Mouse (Mus musculus) hematopoietic multipotent progenitor cell, adult 10-12 weeks (in vitro differentiated cells): ENCODE results near the gene Klhl21. TPM values are rescaled to one million over a fixed set of nuclear protein-coding genes. Genes with fewer than 3 reads are reported as not detected.

Experiments
- polyA plus RNA-seq: library from polyadenylated mRNA; stranded (reverse); fragments of >175 nt; gene quantifications from 2 replicates; pipeline ENCODE4 v1.2.3, GENCODE M21; 2012; ENCODE audit warnings: low replicate concordance

The Klhl21 gene
- polyA plus RNA-seq, result 14.9 and 23.9 TPM in 2 replicates

GRCm38 (mm10) chr4:152008622-152009075, at the start of gene Klhl21:
Gene Klhl21, plus strand, starts transcription at chr4:152008803.

GRCm38 (mm10) chr4:151988342-151989109, 20.1 kb upstream of the Klhl21 start, which contains the start of gene Thap3:
Gene Thap3, minus strand, starts transcription at chr4:151988997.

GRCm38 (mm10) chr4:151996173-151996950, 12.2 kb upstream of the Klhl21 start, which contains the start of gene Phf13:
Gene Phf13, minus strand, starts transcription at chr4:151996258.

GRCm38 (mm10) chr4:152027524-152027923, 18.9 kb downstream of the Klhl21 start, which contains the start of gene Zbtb48:
Gene Zbtb48, minus strand, starts transcription at chr4:152027671.

GRCm38 (mm10) chr4:152038225-152038984, 29.8 kb downstream of the Klhl21 start, which contains the start of gene Tas1r1:
Gene Tas1r1, minus strand, starts transcription at chr4:152038568.

GRCm38 (mm10) chr4:152038985-152039830, 30.6 kb downstream of the Klhl21 start, which contains the start of gene Nol9:
Gene Nol9, plus strand, starts transcription at chr4:152039321.

Other genes starting within 250 kb of the Klhl21 start
- gene Camta1, start 146.9 kb upstream of the Klhl21 start, polyA plus RNA-seq, result 6.6 and 8.2 TPM in 2 replicates
- 7.2 and 26.3 TPM in 2 replicates for gene Dnajc11, start 75.1 kb upstream of the Klhl21 start, polyA plus RNA-seq
- gene Thap3, start 19.8 kb upstream of the Klhl21 start, polyA plus RNA-seq, result 57.0 and 142 TPM in 2 replicates
- gene Phf13, start 12.5 kb upstream of the Klhl21 start, polyA plus RNA-seq, result 6.7 and 13.9 TPM in 2 replicates
- gene Zbtb48, start 18.9 kb downstream of the Klhl21 start, polyA plus RNA-seq, result 12.0 and 12.3 TPM in 2 replicates
- gene Tas1r1, start 29.8 kb downstream of the Klhl21 start, polyA plus RNA-seq, result 0.04 and 0.08 TPM in 2 replicates
- gene Nol9, start 30.5 kb downstream of the Klhl21 start, polyA plus RNA-seq, result 22.0 and 70.0 TPM in 2 replicates
- gene Plekhg5, start 63.7 kb downstream of the Klhl21 start, polyA plus RNA-seq, result 15.3 and 24.9 TPM in 2 replicates
- gene Tnfrsf25, start 107.1 kb downstream of the Klhl21 start, polyA plus RNA-seq, result 17.3 and 25.1 TPM in 2 replicates
- gene Espn, start 143.6 kb downstream of the Klhl21 start, polyA plus RNA-seq, result 6.3 and 22.6 TPM in 2 replicates
- gene Hes2, start 150.1 kb downstream of the Klhl21 start, polyA plus RNA-seq, result 0.07 TPM in 1 of 2 replicates, not detected in the other
- 12.2 and 15.4 TPM in 2 replicates for gene Acot7, start 169.3 kb downstream of the Klhl21 start, polyA plus RNA-seq